Mouse (Mus musculus): ENCODE measurements at regions not wholly inside any gene's neighbourhood (a gene's known extent, or its start where the extent isn't known, plus 50 kb on each side); places are given as distances from the start of the nearest gene placed in this dataset.

DNA sequence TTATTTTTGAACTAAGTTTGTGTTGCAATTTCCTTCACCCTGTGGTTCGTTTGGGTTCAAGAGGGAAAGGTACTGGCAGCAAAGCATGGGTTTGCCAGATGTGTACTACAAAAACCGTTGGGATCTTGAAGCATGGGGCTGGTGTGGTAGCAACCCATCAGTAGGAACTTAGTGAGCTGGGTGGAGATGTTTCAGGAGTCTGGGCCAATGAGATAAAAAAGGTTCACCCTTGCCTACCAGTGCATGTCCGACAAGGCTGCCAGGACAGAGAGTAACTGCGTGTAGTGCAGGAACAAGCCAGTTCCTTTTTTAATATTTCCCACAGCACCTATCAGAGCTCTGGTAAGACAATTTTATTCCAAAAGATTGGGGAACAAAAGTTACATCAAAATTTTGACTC is 343.3 kb downstream of the Hdgfl1 start:
- no peak overlapping the region for H3K4me3 ChIP-seq (ENCODE audit: low read depth, low read length)
- no peaks in the 10 kb centered on the region for H3K27me3 ChIP-seq (ENCODE audit: control insufficient read depth, insufficient read depth, low read length, poor library complexity, severe bottlenecking)
- H3K36me3 ChIP-seq (ENCODE audit: control insufficient read depth, insufficient read depth, low read length, poor library complexity, severe bottlenecking) = no peaks in the 10 kb centered on the region
- H3K4me1 ChIP-seq (ENCODE audit: control insufficient read depth, insufficient read depth, low read length) = no peaks in the 10 kb centered on the region
- H3K27ac ChIP-seq (ENCODE audit: insufficient read depth, low read length) = no peak overlapping the region
- no peak for TF ChIP-seq EP300 (IDR thresholded peaks at IDR 0.05; ENCODE audit: insufficient read depth, low read depth, low read length)
- no peak for TF ChIP-seq CTCF (IDR thresholded peaks at IDR 0.05; ENCODE audit: low read depth, low read length)
- no peak for TF ChIP-seq POLR2A (IDR thresholded peaks at IDR 0.05; ENCODE audit: insufficient read depth, low read length)
- H3K9ac ChIP-seq (ENCODE audit: low read depth, poor library complexity, severe bottlenecking) = no peak overlapping the region
- H3K9me3 ChIP-seq (replicated peaks; ENCODE audit: control insufficient read depth, insufficient read depth, low read length, poor library complexity, severe bottlenecking) = no peaks in the 10 kb centered on the region

DNA sequence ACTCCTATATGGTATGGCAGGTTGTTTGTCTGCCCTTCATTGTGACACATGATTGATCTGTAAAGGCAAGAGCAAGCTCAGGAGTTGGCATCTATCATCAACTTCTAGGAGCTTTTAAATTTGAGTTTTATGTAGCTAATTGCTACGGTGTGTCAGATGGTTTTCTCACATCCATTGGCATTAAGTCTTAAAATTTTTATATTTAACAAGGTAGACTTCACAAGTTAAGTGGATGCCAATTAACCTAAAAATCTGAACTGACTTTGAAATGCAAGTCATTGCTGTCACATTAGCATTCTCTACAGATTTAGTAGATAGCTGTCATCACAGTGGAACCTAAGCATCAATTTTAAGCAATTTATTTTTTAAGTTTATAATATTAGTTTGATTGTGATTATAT is 345.5 kb downstream of the Hdgfl1 start:
- Histone ChIP-seq H3K27me3 (ENCODE audit: control insufficient read depth, insufficient read depth, low read length, poor library complexity, severe bottlenecking) (no peaks in the 10 kb centered on the region), H3K4me3 (ENCODE audit: low read depth, low read length) (no peak overlapping the region), H3K27ac (ENCODE audit: insufficient read depth, low read length) (no peak overlapping the region), H3K36me3 (ENCODE audit: control insufficient read depth, insufficient read depth, low read length, poor library complexity, severe bottlenecking) (no peaks in the 10 kb centered on the region), H3K4me1 (ENCODE audit: control insufficient read depth, insufficient read depth, low read length) (no peaks in the 10 kb centered on the region), H3K9ac (ENCODE audit: low read depth, poor library complexity, severe bottlenecking) (no peak overlapping the region), H3K9me3 (replicated peaks; ENCODE audit: control insufficient read depth, insufficient read depth, low read length, poor library complexity, severe bottlenecking) (no peaks in the 10 kb centered on the region)
- TF ChIP-seq POLR2A (IDR thresholded peaks at IDR 0.05; ENCODE audit: insufficient read depth, low read length) (no peak), CTCF (IDR thresholded peaks at IDR 0.05; ENCODE audit: low read depth, low read length) (no peak), EP300 (IDR thresholded peaks at IDR 0.05; ENCODE audit: insufficient read depth, low read depth, low read length) (no peak)

DNA sequence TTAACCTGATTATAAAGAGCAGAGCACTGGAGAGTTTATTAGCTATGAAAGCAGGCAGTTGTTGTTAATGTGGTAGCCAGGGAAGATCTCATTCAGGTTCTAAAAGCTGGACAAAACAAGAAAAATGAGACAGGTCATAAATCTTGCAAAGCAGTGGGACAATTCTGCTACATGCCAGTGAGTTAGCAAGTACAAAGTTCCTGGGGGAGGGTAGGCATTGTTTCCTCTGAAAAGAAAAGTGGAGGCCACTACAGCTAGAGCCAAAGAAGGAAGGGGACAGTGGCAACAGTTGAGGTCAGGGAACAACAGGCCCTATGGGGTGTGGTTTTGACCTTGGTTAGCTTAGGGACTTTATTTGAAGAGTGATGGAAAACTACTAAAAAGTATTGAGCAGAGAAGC is 364.2 kb downstream of the Hdgfl1 start:
- Histone ChIP-seq H3K27me3 (ENCODE audit: control insufficient read depth, insufficient read depth, low read length, poor library complexity, severe bottlenecking) (no peaks in the 10 kb centered on the region), H3K36me3 (ENCODE audit: control insufficient read depth, insufficient read depth, low read length, poor library complexity, severe bottlenecking) (no peaks in the 10 kb centered on the region), H3K9me3 (replicated peaks; ENCODE audit: control insufficient read depth, insufficient read depth, low read length, poor library complexity, severe bottlenecking) (no peaks in the 10 kb centered on the region), H3K4me1 (ENCODE audit: control insufficient read depth, insufficient read depth, low read length) (no peaks in the 10 kb centered on the region), H3K4me3 (ENCODE audit: low read depth, low read length) (no peak overlapping the region), H3K9ac (ENCODE audit: low read depth, poor library complexity, severe bottlenecking) (no peak overlapping the region), H3K27ac (ENCODE audit: insufficient read depth, low read length) (no peak overlapping the region)
- TF ChIP-seq EP300 (IDR thresholded peaks at IDR 0.05; ENCODE audit: insufficient read depth, low read depth, low read length) = no peak
- no peak for TF ChIP-seq CTCF (IDR thresholded peaks at IDR 0.05; ENCODE audit: low read depth, low read length)
- no peak for TF ChIP-seq POLR2A (IDR thresholded peaks at IDR 0.05; ENCODE audit: insufficient read depth, low read length)

DNA sequence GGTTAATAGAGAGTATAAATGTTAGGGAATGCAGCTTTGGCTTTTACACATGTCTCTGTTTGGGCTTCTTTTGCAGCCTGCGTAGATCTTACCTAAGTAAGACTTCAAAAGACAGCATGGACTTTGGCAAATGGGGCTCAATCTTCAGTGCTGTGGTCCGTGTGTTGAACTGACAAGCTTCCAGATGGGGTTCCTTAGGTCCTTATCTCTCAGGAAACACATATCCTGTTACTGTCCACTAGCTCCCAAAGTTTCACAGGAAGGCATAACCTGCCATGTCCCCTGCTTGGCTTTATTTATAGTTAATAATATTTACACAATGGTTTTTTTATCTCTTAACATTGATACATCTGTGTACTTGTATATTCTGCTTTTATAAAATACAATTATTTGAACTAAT is 365.3 kb downstream of the Hdgfl1 start:
- TF ChIP-seq CTCF (IDR thresholded peaks at IDR 0.05; ENCODE audit: low read depth, low read length) (no peak), EP300 (IDR thresholded peaks at IDR 0.05; ENCODE audit: insufficient read depth, low read depth, low read length) (no peak), POLR2A (IDR thresholded peaks at IDR 0.05; ENCODE audit: insufficient read depth, low read length) (no peak)
- no peaks in the 10 kb centered on the region for H3K4me1 ChIP-seq (ENCODE audit: control insufficient read depth, insufficient read depth, low read length)
- H3K27ac ChIP-seq (ENCODE audit: insufficient read depth, low read length) = no peak overlapping the region

DNA sequence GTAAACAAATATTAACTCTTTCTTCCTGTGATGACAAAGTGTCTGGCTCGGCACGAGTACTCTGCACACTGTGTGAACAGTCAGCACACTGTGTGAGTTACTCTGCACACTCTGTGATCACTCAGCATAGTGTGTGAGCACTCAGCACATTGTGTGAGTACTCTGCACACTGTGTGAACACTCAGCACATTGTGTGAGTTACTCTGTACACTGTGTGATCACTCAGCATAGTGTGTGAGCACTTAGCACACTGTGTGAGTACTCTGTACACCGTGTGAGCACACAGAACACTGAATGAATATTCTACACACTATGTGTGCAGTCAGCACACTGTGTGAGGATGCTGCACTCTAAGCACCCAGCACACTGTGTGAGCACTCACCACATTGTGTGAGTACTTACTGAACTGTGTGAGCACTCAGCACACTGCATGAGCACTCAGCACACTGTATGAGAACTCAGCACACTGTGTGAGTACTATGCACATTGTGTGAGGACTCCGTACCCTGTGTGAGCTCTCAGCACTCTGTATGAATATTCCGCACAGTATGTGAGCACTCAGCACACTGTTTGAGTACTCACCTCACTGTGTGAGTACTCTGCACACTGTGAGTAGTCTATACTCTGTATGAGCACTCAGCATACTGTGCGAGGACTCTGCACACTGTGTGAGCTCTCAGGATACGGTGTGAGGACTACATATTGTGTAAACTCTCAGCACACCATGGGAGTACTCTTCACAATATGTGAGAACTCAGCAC is 381.9 kb downstream of the Hdgfl1 start:
- Histone ChIP-seq H3K9ac (ENCODE audit: low read depth, poor library complexity, severe bottlenecking) (no peak overlapping the region), H3K4me3 (ENCODE audit: low read depth, low read length) (no peak overlapping the region), H3K27me3 (ENCODE audit: control insufficient read depth, insufficient read depth, low read length, poor library complexity, severe bottlenecking) (no peaks in the 10 kb centered on the region), H3K36me3 (ENCODE audit: control insufficient read depth, insufficient read depth, low read length, poor library complexity, severe bottlenecking) (no peaks in the 10 kb centered on the region), H3K9me3 (replicated peaks; ENCODE audit: control insufficient read depth, insufficient read depth, low read length, poor library complexity, severe bottlenecking) (no peaks in the 10 kb centered on the region), H3K27ac (ENCODE audit: insufficient read depth, low read length) (no peak overlapping the region), H3K4me1 (ENCODE audit: control insufficient read depth, insufficient read depth, low read length) (no peaks in the 10 kb centered on the region)
- TF ChIP-seq POLR2A (IDR thresholded peaks at IDR 0.05; ENCODE audit: insufficient read depth, low read length) = no peak
- no peak for TF ChIP-seq CTCF (IDR thresholded peaks at IDR 0.05; ENCODE audit: low read depth, low read length)
- no peak for TF ChIP-seq EP300 (IDR thresholded peaks at IDR 0.05; ENCODE audit: insufficient read depth, low read depth, low read length)

More for the DNA sequence above, 365.3 kb downstream of the Hdgfl1 start:
- Histone ChIP-seq H3K9me3 (replicated peaks; ENCODE audit: control insufficient read depth, insufficient read depth, low read length, poor library complexity, severe bottlenecking) (no peaks in the 10 kb centered on the region), H3K27me3 (ENCODE audit: control insufficient read depth, insufficient read depth, low read length, poor library complexity, severe bottlenecking) (no peaks in the 10 kb centered on the region), H3K36me3 (ENCODE audit: control insufficient read depth, insufficient read depth, low read length, poor library complexity, severe bottlenecking) (no peaks in the 10 kb centered on the region), H3K9ac (ENCODE audit: low read depth, poor library complexity, severe bottlenecking) (no peak overlapping the region), H3K4me3 (ENCODE audit: low read depth, low read length) (no peak overlapping the region)

DNA sequence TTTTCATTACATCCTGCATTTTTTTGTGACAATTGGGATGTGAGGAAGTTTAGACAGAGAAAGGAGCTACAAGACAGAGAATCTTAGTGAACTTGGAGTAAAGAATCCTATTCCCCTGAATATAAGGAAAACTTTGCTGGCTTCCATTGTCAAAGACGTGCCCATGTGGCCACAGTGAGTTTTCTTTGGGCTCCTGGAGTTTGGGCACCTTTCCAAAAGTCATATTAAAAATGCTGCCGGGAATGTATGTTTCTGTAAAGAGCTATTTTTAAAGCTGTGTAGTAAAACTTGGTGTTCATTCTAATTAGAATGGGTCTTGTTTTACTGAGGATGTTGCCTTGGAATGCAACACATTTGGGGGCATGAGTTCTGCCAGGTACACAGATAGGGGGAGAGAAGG is 387.3 kb downstream of the Hdgfl1 start:
- TF ChIP-seq POLR2A (IDR thresholded peaks at IDR 0.05; ENCODE audit: insufficient read depth, low read length) (no peak), CTCF (IDR thresholded peaks at IDR 0.05; ENCODE audit: low read depth, low read length) (no peak), EP300 (IDR thresholded peaks at IDR 0.05; ENCODE audit: insufficient read depth, low read depth, low read length) (no peak)
- H3K27me3 ChIP-seq (ENCODE audit: control insufficient read depth, insufficient read depth, low read length, poor library complexity, severe bottlenecking) = no peaks in the 10 kb centered on the region
- H3K4me1 ChIP-seq (ENCODE audit: control insufficient read depth, insufficient read depth, low read length) = no peaks in the 10 kb centered on the region
- H3K36me3 ChIP-seq (ENCODE audit: control insufficient read depth, insufficient read depth, low read length, poor library complexity, severe bottlenecking) = no peaks in the 10 kb centered on the region
- no peaks in the 10 kb centered on the region for H3K9me3 ChIP-seq (replicated peaks; ENCODE audit: control insufficient read depth, insufficient read depth, low read length, poor library complexity, severe bottlenecking)
- H3K9ac ChIP-seq (ENCODE audit: low read depth, poor library complexity, severe bottlenecking) = no peak overlapping the region
- H3K27ac ChIP-seq (ENCODE audit: insufficient read depth, low read length) = no peak overlapping the region
- no peak overlapping the region for H3K4me3 ChIP-seq (ENCODE audit: low read depth, low read length)

All from ES-Bruce4 (cell line).